Mouse (Mus musculus): Measurements from ENCODE around the gene Wnt10b.
"Not testable (repeated sequence)": the region's sequence is repeated elsewhere in the genome, so short reads cannot be mapped to it uniquely, and the experiment has no call there.

Wnt10b gene

GRCm38 (mm10) chr15:98772511-98773211 is 5.3 kb downstream of the Wnt10b start:
- DNase-seq (ENCODE audit: low read depth, low spot score), result no peak

- DNase-seq (ENCODE audit: low read depth, low spot score), result no peak
These were observed 6.0 kb downstream of the Wnt10b start for GRCm38 (mm10) chr15:98771813-98772425.

- DNase-seq (ENCODE audit: low read depth, low spot score), result no peak
These were observed 9.7 kb downstream of the Wnt10b start for GRCm38 (mm10) chr15:98768259-98768658.

GRCm38 (mm10) chr15:98765929-98766328 is 12.0 kb downstream of the Wnt10b start:
- no peak for DNase-seq (ENCODE audit: low read depth, low spot score)

GRCm38 (mm10) chr15:98762670-98763529 is 15.1 kb downstream of the Wnt10b start, which contains the start of gene Arf3:
TSS of gene Arf3 (minus strand) at chr15:98763214.
- DNase-seq (ENCODE audit: low read depth, low spot score), result peak; percentile 94

- peak; percentile 58 for DNase-seq (ENCODE audit: low read depth, low spot score)
These were observed 15.7 kb downstream of the Wnt10b start for GRCm38 (mm10) chr15:98762201-98762621.

- DNase-seq (ENCODE audit: low read depth, low spot score), result no peak
These were observed 23.8 kb downstream of the Wnt10b start for GRCm38 (mm10) chr15:98754125-98754524.

GRCm38 (mm10) chr15:98753021-98753423 is 24.9 kb downstream of the Wnt10b start:
- DNase-seq (ENCODE audit: low read depth, low spot score), result no peak

GRCm38 (mm10) chr15:98749093-98749492 is 28.9 kb downstream of the Wnt10b start:
- DNase-seq (ENCODE audit: low read depth, low spot score), result no peak

- no peak for DNase-seq (ENCODE audit: low read depth, low spot score)
These were observed 30.7 kb downstream of the Wnt10b start for GRCm38 (mm10) chr15:98747296-98747695.

- DNase-seq (ENCODE audit: low read depth, low spot score), result no peak
These were observed 31.5 kb downstream of the Wnt10b start for GRCm38 (mm10) chr15:98746344-98746965.

GRCm38 (mm10) chr15:98743863-98744262 is 34.1 kb downstream of the Wnt10b start:
- not testable (repeated sequence) for DNase-seq (ENCODE audit: low read depth, low spot score)

GRCm38 (mm10) chr15:98742766-98743428 is 35.1 kb downstream of the Wnt10b start:
- no peak for DNase-seq (ENCODE audit: low read depth, low spot score)

- no peak for DNase-seq (ENCODE audit: low read depth, low spot score)
These were observed 37.7 kb downstream of the Wnt10b start for GRCm38 (mm10) chr15:98740219-98740618.

GRCm38 (mm10) chr15:98738796-98739195 is 39.2 kb downstream of the Wnt10b start:
- DNase-seq (ENCODE audit: low read depth, low spot score), result no peak

- DNase-seq (ENCODE audit: low read depth, low spot score), result no peak
These were observed 40.1 kb downstream of the Wnt10b start for GRCm38 (mm10) chr15:98737881-98738280.

GRCm38 (mm10) chr15:98736521-98736920 is 41.4 kb downstream of the Wnt10b start:
- no peak for DNase-seq (ENCODE audit: low read depth, low spot score)

- DNase-seq (ENCODE audit: low read depth, low spot score), result no peak
These were observed 43.9 kb downstream of the Wnt10b start for GRCm38 (mm10) chr15:98733976-98734566.

GRCm38 (mm10) chr15:98733370-98733769 is 44.6 kb downstream of the Wnt10b start:
- DNase-seq (ENCODE audit: low read depth, low spot score), result no peak

- DNase-seq (ENCODE audit: low read depth, low spot score), result no peak
These were observed 45.9 kb downstream of the Wnt10b start for GRCm38 (mm10) chr15:98732006-98732531.

GRCm38 (mm10) chr15:98730790-98731189 is 47.2 kb downstream of the Wnt10b start:
- no peak for DNase-seq (ENCODE audit: low read depth, low spot score)

Data from embryo, embryonic 11.5 days (tissue).